Mouse (Mus musculus) forebrain, postnatal 0 days (tissue): ENCODE data around the gene Dnajc13. TPM values are rescaled to one million over a fixed set of nuclear protein-coding genes. Genes with fewer than 3 reads are reported as not detected.

Source experiments
- ATAC-seq: fragments of 200-750 bp; cut with Nextera tagmentation; 2 replicates; pipeline ENCODE4 v1.8.0; 2017; ENCODE audit warnings: mild to moderate bottlenecking, moderate library complexity
- DNase-seq: peaks from one replicate; pipeline ENCODE4 v3.0.0-alpha.2; 2015
- H3K27ac ChIP-seq: fragments of 300-500 bp; sonication (generic); 2 replicates; pipeline ENCODE4 v1.5.1; 2014; ENCODE audit warnings: low read depth, mild to moderate bottlenecking, antibody characterized with exemption, low read length, moderate library complexity, mixed read lengths
- H3K27me3 ChIP-seq: fragments of 300-500 bp; sonication (generic); 2 replicates; pipeline ENCODE4 v1.6.1; 2014; ENCODE audit warnings: mild to moderate bottlenecking, low read length, mixed read lengths; ENCODE audit not compliant: insufficient read depth
- H3K36me3 ChIP-seq: fragments of 300-500 bp; sonication (generic); 2 replicates; pipeline ENCODE4 v1.6.1; 2014; ENCODE audit warnings: mild to moderate bottlenecking, moderate library complexity; ENCODE audit not compliant: insufficient read depth
- H3K4me1 ChIP-seq: fragments of 300-500 bp; sonication (generic); 2 replicates; pipeline ENCODE4 v1.6.1; 2014; ENCODE audit warnings: antibody characterized with exemption; ENCODE audit not compliant: insufficient read depth
- H3K4me2 ChIP-seq: fragments of 300-500 bp; sonication (generic); 2 replicates; pipeline ENCODE4 v1.6.1; 2014; ENCODE audit warnings: low read depth, mild to moderate bottlenecking, moderate library complexity
- H3K4me3 ChIP-seq: fragments of 300-500 bp; sonication (generic); 2 replicates; pipeline ENCODE4 v1.5.1; 2014; ENCODE audit warnings: low read depth, low read length, mixed read lengths
- H3K9ac ChIP-seq: fragments of 300-500 bp; sonication (generic); 2 replicates; pipeline ENCODE4 v1.6.1; 2014; ENCODE audit warnings: mild to moderate bottlenecking
- H3K9me3 ChIP-seq: fragments of 300-500 bp; sonication (generic); 2 replicates; pipeline ENCODE4 v1.6.1; 2016; ENCODE audit warnings: low read length
- CTCF ChIP-seq: sonication (generic); IDR thresholded peaks from 2 replicates; pipeline ENCODE4 v1.5.1; 2016; ENCODE audit warnings: antibody characterized with exemption, control low read depth, low read depth
- WGBS: fragments of 180-500 bp; shearing (Covaris S2); extraction: QIAGEN DNeasy Blood & Tissue Kit; methylation state at CpG from one replicate; pipeline ENCODE4 v1.1.7; 2014; 5-methylcytosine and 5-hydroxymethylcytosine counted together
- polyA plus RNA-seq: library from polyadenylated mRNA; unstranded; fragments of >200 nt; fragmentation: Nextera tagmentation; extraction: Ambion mirVana; gene quantifications from 2 replicates; pipeline ENCODE4 v1.2.1, GENCODE M21; 2015
- total RNA-seq: library from RNA; depleted of rRNA; stranded (reverse); fragments of >200 nt; gene quantifications from 2 replicates; pipeline ENCODE4 v1.2.3, GENCODE M21; 2014; rRNA removed

The Dnajc13 gene
- total and polyA plus RNA-seq, 2 experiments from 2014 or later: 11.6 to 52.2 TPM

DNA sequence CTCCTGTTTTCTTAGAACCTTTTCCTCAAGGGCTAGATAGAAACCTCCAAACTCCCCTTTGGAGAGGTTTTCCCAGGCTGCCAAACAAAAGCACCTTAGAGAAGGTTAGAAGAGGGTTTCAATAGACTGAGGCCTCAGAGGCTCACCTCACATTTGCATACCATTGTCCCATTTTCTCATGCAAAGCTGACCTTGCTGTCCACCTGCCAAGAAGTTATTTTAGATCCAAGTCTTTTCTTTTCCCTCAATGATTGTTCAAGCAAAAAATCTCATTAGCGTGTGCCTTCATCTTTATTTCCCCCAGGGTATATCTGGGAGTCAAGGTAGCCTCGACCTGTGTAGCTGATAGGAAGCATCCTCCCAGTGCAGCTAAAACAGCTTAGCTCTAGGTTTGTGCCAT, 159.8 kb downstream of the Dnajc13 start:
- no peak for DNase-seq
- no peak for TF ChIP-seq CTCF
- no peaks in the 10 kb centered on the region for H3K36me3 ChIP-seq
- H3K4me1 ChIP-seq: no peaks in the 10 kb centered on the region
- H3K27me3 ChIP-seq: no peaks in the 10 kb centered on the region
- H3K27ac ChIP-seq: no peak overlapping the region
- 20% methylated on average over 2 of the region's 2 CpGs for WGBS
- H3K9ac ChIP-seq: no peak overlapping the region
- no peak overlapping the region for H3K4me3 ChIP-seq
- no peak overlapping the region for H3K4me2 ChIP-seq
- H3K9me3 ChIP-seq: no peaks in the 10 kb centered on the region
- no peak for ATAC-seq

DNA sequence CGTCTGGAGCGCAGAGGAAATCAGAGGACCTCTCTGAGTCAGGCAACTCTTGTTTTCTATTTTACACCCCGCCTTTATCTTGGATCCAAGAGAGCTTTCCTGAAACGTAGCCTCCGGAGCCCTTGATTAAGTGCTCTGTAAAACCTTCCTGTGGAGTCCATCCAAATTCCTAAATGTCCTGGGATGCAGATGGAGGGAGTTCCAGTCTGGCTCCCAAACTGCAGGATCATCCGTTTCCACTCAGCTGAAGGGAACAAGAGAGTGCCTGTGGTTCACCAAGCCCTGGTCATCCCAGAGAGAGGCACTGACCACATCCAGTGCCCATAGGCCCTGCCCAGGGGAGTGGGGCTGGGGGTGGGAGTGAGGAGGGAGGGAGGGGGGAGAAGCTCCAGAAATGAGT, 160.4 kb downstream of the Dnajc13 start:
- Histone ChIP-seq H3K27me3 (no peaks in the 10 kb centered on the region), H3K9me3 (no peaks in the 10 kb centered on the region), H3K4me2 (no peak overlapping the region), H3K4me3 (no peak overlapping the region), H3K27ac (no peak overlapping the region), H3K36me3 (no peaks in the 10 kb centered on the region), H3K4me1 (no peaks in the 10 kb centered on the region), H3K9ac (no peak overlapping the region)
- DNase-seq: no peak
- TF ChIP-seq CTCF: no peak
- ATAC-seq: no peak
- 25% methylated on average over 6 of the region's 6 CpGs for WGBS

DNA sequence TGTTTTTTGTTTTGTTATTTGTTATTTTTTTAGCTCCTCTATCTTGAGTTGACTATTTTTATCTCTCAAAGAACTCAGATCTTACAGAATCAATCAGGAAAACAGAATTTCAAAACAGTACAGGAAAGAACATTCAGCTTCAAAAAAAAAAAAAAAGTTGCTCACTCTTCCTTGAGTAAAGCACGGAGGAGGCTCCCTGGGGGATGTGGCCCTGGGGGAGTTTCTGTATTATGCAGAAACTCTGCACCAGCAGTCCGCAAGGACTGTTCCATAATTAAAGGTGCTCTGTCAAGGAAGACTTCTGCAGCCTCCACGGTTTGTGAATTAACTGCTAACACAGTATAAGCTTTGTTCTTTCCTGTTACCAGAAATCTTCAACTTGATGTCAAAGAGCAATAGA, 161.3 kb downstream of the Dnajc13 start:
- H3K27me3 ChIP-seq: no peaks in the 10 kb centered on the region
- no peak for TF ChIP-seq CTCF
- no peak for ATAC-seq

More for the DNA sequence above, 161.3 kb downstream of the Dnajc13 start:
- no peaks in the 10 kb centered on the region for H3K36me3 ChIP-seq
- no peak for DNase-seq
- WGBS: 24% methylated on average over 3 of the region's 3 CpGs
- H3K4me1 ChIP-seq: no peaks in the 10 kb centered on the region
- no peaks in the 10 kb centered on the region for H3K9me3 ChIP-seq
- H3K4me2 ChIP-seq: no peak overlapping the region
- H3K9ac ChIP-seq: no peak overlapping the region
- H3K4me3 ChIP-seq: no peak overlapping the region
- H3K27ac ChIP-seq: no peak overlapping the region

Other genes with a start within 250 kb of the Dnajc13 start
- gene Gm28305, start 222.3 kb downstream of the Dnajc13 start, total RNA-seq: not detected in 2 replicates
- gene Gm28305, start 222.3 kb downstream of the Dnajc13 start, polyA plus RNA-seq: not detected in 2 replicates
- 64.5 and 71.5 TPM in 2 replicates for gene Uba5, start 199.8 kb downstream of the Dnajc13 start, total RNA-seq
- 71.7 and 75.4 TPM in 2 replicates for gene Uba5, start 199.8 kb downstream of the Dnajc13 start, polyA plus RNA-seq
- gene Acad11, start 199.6 kb downstream of the Dnajc13 start, total RNA-seq: 6.5 and 11.0 TPM in 2 replicates
- 4.5 and 4.7 TPM in 2 replicates for gene Acad11, start 199.6 kb downstream of the Dnajc13 start, polyA plus RNA-seq
- gene Ackr4, start 136.0 kb downstream of the Dnajc13 start, total RNA-seq: 1.2 and 3.1 TPM in 2 replicates
- 0.53 and 0.70 TPM in 2 replicates for gene Ackr4, start 136.0 kb downstream of the Dnajc13 start, polyA plus RNA-seq
- gene Acpp, start 74.8 kb upstream of the Dnajc13 start, total RNA-seq: 0.31 and 0.62 TPM in 2 replicates
- gene Acpp, start 74.8 kb upstream of the Dnajc13 start, polyA plus RNA-seq: 0.24 and 0.42 TPM in 2 replicates